ENCODE assay signal across 23 mouse cellular contexts in the genomic region with DNA sequence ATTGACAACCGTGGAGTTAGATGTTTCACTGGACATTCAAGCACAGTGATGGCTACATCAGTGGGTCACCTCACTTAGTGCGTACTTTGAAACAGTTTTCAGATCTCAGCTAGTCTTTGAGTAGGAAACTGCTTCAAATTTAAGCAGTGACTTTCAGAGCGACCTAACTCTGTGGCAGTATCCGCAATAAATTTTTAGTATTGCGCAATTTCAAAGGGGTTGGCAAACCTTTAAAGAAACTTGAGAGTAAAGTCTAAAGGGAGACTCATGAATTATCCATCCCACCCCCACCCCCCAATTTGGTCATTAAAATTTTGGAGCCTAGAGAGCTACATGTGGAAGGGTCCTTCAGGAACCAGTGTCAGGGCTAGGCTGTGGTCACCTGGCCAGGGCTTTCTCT.
"Had no signal": no experiment of that assay in that cellular context is flagged by ENCODE, and none has a peak within 500 bp of the region (broad histone marks: within the 10 kb centered on the region; RNA-seq: fewer than 3 reads in every experiment).

No protein-coding gene starts in this region.

- H3K9me3 ChIP-seq: heart, embryonic 10.5 days; heart, embryonic 12.5 days; hindbrain, embryonic 13.5 days; hindbrain, embryonic 15.5 days; kidney, embryonic 15.5 days; limb, embryonic 10.5 days; limb, embryonic 12.5 days had no signal

- H3K27me3 ChIP-seq: heart, embryonic 12.5 days; hindbrain, embryonic 13.5 days; hindbrain, embryonic 15.5 days; kidney, embryonic 15.5 days; limb, embryonic 12.5 days had no signal

- H3K27ac ChIP-seq: heart, embryonic 10.5 days; kidney, embryonic 15.5 days; kidney, postnatal 0 days; layer of hippocampus, adult 2 months; left cerebral cortex, adult 2 months; limb, embryonic 10.5 days; limb, embryonic 12.5 days had no signal

- H3K4me2 ChIP-seq: hindbrain, embryonic 13.5 days; hindbrain, embryonic 15.5 days; kidney, embryonic 15.5 days; limb, embryonic 12.5 days had no signal

- H3K4me1 ChIP-seq: limb, embryonic 10.5 days had no signal

- H3K4me3 ChIP-seq: heart, embryonic 10.5 days; heart, embryonic 12.5 days; hindbrain, embryonic 13.5 days; hindbrain, embryonic 15.5 days; kidney, embryonic 15.5 days; layer of hippocampus, adult 2 months; left cerebral cortex, adult 2 months; limb, embryonic 10.5 days; limb, embryonic 12.5 days had no signal

- H3K36me3 ChIP-seq: heart, embryonic 10.5 days; heart, embryonic 12.5 days; hindbrain, embryonic 13.5 days; hindbrain, embryonic 15.5 days; kidney, embryonic 15.5 days; limb, embryonic 10.5 days; limb, embryonic 12.5 days had no signal

- DNase-seq: gastrocnemius, postnatal 14 days; gastrocnemius, postnatal 36 days; heart, adult 18-20 months; heart, postnatal 10 days; heart, postnatal 36 days; kidney, adult 11 months; kidney, adult 2 months; kidney, adult 9 months; kidney, postnatal 14 days; kidney, postnatal 4 days; liver had no signal

- ATAC-seq: hindbrain, postnatal 0 days; intestine, embryonic 16.5 days had no signal

- H3K9ac ChIP-seq: heart, embryonic 12.5 days; hindbrain, embryonic 13.5 days; hindbrain, embryonic 15.5 days; kidney, embryonic 15.5 days; limb, embryonic 12.5 days had no signal
